Mouse (Mus musculus) G1E (cell line): Measurements from ENCODE around the gene Gm37419.

Experiments used
- CTCF ChIP-seq: IDR thresholded peaks from 2 replicates; pipeline ENCODE4 v1.5.1; 2012; ENCODE audit warnings: low read depth, low read length, inconsistent platforms, mixed read lengths
- GATA1 ChIP-seq: IDR thresholded peaks from 2 replicates; pipeline ENCODE4 v1.6.1; 2012; ENCODE audit warnings: borderline replicate concordance, low read length, inconsistent platforms, mixed read lengths
- POLR2AphosphoS5 ChIP-seq: IDR thresholded peaks from 2 replicates; pipeline ENCODE4 v1.6.1; 2012; ENCODE audit warnings: low read depth, low read length, inconsistent platforms; ENCODE audit not compliant: insufficient replicate concordance

DNA sequence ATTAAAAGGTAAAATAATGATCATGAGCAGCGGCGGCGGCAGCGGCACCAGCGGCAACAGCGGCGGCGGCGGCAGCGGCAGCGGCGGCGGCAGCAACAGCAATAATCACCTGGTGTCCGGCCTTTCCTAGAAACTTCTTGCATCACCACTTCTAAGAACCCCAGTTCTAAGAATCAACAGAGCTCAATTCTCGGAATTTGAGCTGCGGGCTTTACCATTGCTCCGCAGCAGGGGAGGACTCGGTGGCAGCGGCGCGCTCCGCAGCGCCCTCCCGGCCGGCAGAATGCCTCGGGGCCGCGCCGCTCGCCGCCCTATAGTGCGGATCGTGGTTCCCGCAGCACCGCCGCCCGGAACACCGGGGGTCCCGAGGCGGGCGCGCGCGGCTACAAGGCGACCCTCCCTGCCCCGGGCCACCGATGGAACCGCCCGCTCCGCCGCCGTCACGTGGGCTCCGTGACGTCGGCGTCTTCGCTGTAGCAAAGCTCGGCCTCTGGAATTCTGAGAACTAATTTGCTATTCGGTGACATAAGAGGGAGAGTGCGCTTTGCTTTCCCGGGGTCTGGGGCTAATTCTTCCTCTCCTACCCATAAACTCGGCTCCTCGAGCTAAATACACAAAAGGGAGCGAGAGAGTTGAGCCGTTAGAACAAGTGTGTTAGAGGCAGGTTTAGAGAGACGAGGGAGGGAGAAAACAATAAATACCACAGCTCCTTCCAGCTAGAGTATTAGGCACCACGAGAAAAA is at the start of gene Gm37419, which contains the start of gene Bcl6:
- TF ChIP-seq GATA1 (no peak), CTCF (no peak), POLR2AphosphoS5 (no peak)
